Mouse (Mus musculus) kidney, adult 2 months (tissue): ENCODE measurements around the gene Arhgap10. TPM values are rescaled to one million over a fixed set of nuclear protein-coding genes. Genes with fewer than 3 reads are reported as not detected.

Experiments used
- DNase-seq: peaks from one replicate; pipeline ENCODE4 v3.0.0; 2021
- H3K27ac ChIP-seq: fragments of 200-500 bp; 2 replicates; pipeline ENCODE4 v1.5.1; 2012; ENCODE audit warnings: low read depth, low read length, control low read depth, inconsistent platforms; ENCODE audit not compliant: insufficient read depth
- H3K27me3 ChIP-seq: fragments of 200-500 bp; replicated peaks from 2 replicates; pipeline ENCODE4 v1.6.1; 2012; ENCODE audit warnings: mild to moderate bottlenecking, moderate library complexity, low read length, inconsistent platforms; ENCODE audit not compliant: control insufficient read depth, insufficient read depth
- H3K36me3 ChIP-seq: fragments of 200-500 bp; 2 replicates; pipeline ENCODE4 v1.6.1; 2012; ENCODE audit warnings: mild to moderate bottlenecking, moderate library complexity, low read length, inconsistent platforms; ENCODE audit not compliant: control insufficient read depth, insufficient read depth
- H3K4me1 ChIP-seq: fragments of 200-500 bp; 2 replicates; pipeline ENCODE4 v1.6.1; 2011; ENCODE audit warnings: low read length; ENCODE audit not compliant: control insufficient read depth, insufficient read depth
- H3K4me3 ChIP-seq: fragments of 200-500 bp; 2 replicates; pipeline ENCODE4 v1.5.1; 2011; ENCODE audit warnings: mild to moderate bottlenecking, low read depth, low read length, control low read depth; ENCODE audit not compliant: insufficient read depth
- CTCF ChIP-seq: fragments of 200-500 bp; conservative IDR thresholded peaks from 2 replicates; pipeline ENCODE4 v1.5.1; 2011; ENCODE audit warnings: low read depth, mild to moderate bottlenecking, control low read depth, low read length, moderate library complexity, mixed read lengths; ENCODE audit not compliant: insufficient read depth, insufficient read length
- POLR2A ChIP-seq: fragments of 200-500 bp; IDR thresholded peaks from one replicate; pipeline ENCODE4 v1.6.1; 2011; ENCODE audit warnings: low read depth, low read length, control low read depth
- WGBS: fragments of 180-500 bp; shearing (Covaris S2); methylation state at CpG from one replicate; pipeline ENCODE4 v1.1.7; 2018; 5-methylcytosine and 5-hydroxymethylcytosine counted together
- polyA plus RNA-seq: library from polyadenylated mRNA; depleted of rRNA; stranded (reverse); fragments of >200 nt; gene quantifications from 2 replicates; pipeline ENCODE4 v1.2.3, GENCODE M21; 2012

Gene Arhgap10
- polyA plus RNA-seq, 1 experiment, result 28.0 TPM

DNA sequence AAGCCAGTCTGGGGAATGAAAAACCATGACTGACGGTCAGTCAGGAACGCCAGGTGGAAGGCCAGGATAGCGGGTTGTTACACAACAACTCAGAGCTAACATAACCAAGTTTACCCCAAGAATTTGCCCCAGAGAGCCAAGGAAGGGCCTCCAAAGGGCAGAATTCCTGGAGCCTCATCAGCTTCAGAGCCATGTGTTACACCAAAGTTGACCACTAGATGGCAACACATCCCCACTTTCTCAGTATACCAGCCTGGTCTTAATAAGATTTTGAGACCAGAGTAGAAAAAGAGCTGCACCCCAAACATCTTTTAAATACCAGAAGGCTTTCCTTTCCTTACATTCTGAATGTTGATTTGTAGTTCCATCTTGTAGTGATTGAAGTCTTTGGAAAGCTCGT is 98.0 kb downstream of the Arhgap10 start:
- WGBS, result 45% methylated on average over 4 of the region's 4 CpGs
- Histone ChIP-seq H3K27ac (no peak overlapping the region), H3K4me3 (no peak overlapping the region), H3K36me3 (no peaks in the 10 kb centered on the region), H3K27me3 (no peaks in the 10 kb centered on the region), H3K4me1 (peaks cover 11% of the 10 kb centered on the region)
- peak; percentile 82 for DNase-seq
- TF ChIP-seq POLR2A (no peak), CTCF (peak; percentile 58)

DNA sequence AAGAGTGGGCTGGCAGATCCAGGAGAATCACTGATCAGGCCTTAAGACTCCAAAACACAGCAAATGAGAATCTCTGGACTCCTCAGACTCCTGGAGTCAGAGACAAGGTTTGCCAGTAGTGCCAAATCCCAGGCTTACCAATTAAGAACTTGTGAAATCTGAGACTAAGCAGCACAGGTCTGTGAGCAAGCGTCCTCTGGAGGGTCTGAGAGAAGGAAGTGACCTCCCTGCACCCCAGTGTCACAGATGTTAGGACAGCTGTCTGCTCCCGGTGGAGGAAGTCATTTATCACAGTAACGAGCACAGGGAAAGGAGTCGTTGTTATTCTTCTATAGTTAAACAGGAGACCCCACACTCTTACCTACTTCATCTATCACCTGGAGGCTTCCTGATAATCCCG is 101.0 kb downstream of the Arhgap10 start:
- Histone ChIP-seq H3K27ac (no peak overlapping the region), H3K27me3 (no peaks in the 10 kb centered on the region), H3K36me3 (no peaks in the 10 kb centered on the region), H3K4me1 (peaks cover under 1% of the 10 kb centered on the region; the same call in 1 of the 2 replicates), H3K4me3 (no peak overlapping the region)
- TF ChIP-seq CTCF (no peak), POLR2A (no peak)
- DNase-seq, result peak; percentile 37
- WGBS, result 42% methylated on average over 5 of the region's 5 CpGs

DNA sequence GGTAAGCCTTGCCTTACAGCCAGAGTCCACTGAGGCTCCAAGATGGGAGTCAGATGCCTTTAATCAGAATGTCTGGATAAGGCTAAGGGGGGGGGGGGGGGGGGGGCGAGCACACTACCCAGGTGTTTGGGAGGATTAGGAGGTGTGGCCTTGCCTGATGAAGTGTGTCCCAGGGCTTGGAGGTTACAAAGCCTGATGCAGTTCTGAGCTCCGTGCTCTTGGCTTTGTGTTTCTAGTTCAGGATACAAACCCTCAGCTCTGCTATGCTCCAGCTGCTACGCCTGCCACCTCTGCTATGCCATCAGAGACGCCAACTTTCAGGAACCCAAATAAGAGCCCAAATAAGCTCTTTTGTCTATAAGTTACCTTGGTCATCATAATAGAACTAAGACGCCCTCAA is 101.7 kb downstream of the Arhgap10 start:
- H3K4me3 ChIP-seq, result no peak overlapping the region
- no peaks in the 10 kb centered on the region for H3K27me3 ChIP-seq
- H3K36me3 ChIP-seq, result no peaks in the 10 kb centered on the region
- H3K4me1 ChIP-seq, result no peaks in the 10 kb centered on the region
- H3K27ac ChIP-seq, result no peak overlapping the region
- no peak for DNase-seq
- 65% methylated on average over 4 of the region's 5 CpGs for WGBS
- TF ChIP-seq POLR2A (no peak), CTCF (no peak)

DNA sequence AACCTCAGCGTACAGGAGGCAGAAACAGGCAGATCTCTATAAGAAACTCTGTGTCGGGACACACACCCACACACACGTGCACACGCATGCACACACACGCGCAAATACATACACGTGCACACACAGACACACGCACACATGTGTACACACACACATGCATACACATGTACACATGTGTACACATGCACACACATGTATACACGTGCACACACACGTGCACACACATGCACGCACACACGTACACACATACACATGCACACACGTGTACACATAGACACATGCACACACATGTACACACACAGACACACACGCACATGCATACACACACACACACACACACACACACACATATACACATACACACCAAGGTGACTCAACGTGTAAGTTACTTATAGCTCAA is 106.5 kb downstream of the Arhgap10 start:
- TF ChIP-seq POLR2A, result no peak
- TF ChIP-seq CTCF, result no peak

DNA sequence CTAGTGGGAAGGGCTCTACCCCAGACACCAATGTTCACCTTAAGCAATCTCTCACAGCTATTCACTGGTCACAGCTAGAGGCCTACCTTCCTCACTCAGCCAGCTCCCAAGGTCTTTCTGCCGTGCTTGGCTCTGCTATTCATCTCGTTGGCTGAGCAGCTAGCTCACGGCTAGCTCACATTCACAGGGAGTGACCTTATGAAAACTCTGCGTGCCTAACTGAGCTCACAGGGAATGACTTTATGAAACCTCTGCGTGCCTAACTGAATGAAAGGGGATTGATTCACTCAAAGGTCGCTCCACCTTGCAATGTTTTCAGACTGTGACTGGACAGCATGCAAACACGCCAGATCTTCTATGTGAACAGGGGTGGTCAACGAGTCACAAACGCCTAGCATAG is 107.4 kb downstream of the Arhgap10 start:
- WGBS, result 73% methylated on average over 9 of the region's 9 CpGs
- no peaks in the 10 kb centered on the region for H3K4me1 ChIP-seq
- no peak overlapping the region for H3K27ac ChIP-seq
- no peak overlapping the region for H3K4me3 ChIP-seq
- no peaks in the 10 kb centered on the region for H3K27me3 ChIP-seq
- DNase-seq, result no peak
- TF ChIP-seq CTCF, result no peak
- no peak for TF ChIP-seq POLR2A
- peaks cover 1% of the 10 kb centered on the region; the same call in 1 of the 2 replicates for H3K36me3 ChIP-seq

More for the DNA sequence above, 106.5 kb downstream of the Arhgap10 start:
- DNase-seq, result no peak
- Histone ChIP-seq H3K4me1 (no peaks in the 10 kb centered on the region), H3K27ac (no peak overlapping the region), H3K27me3 (no peaks in the 10 kb centered on the region), H3K36me3 (peaks cover 1% of the 10 kb centered on the region; the same call in 1 of the 2 replicates), H3K4me3 (no peak overlapping the region)
- 98% methylated on average over 15 of the region's 15 CpGs for WGBS

- TF ChIP-seq POLR2A (no peak), CTCF (no peak)
- no peak for DNase-seq
- H3K4me3 ChIP-seq, result no peak overlapping the region
- H3K27ac ChIP-seq, result no peak overlapping the region
- 88% methylated on average over 19 of the region's 19 CpGs for WGBS
- H3K4me1 ChIP-seq, result no peaks in the 10 kb centered on the region
- H3K27me3 ChIP-seq, result no peaks in the 10 kb centered on the region
- peaks cover 1% of the 10 kb centered on the region; the same call in 1 of the 2 replicates for H3K36me3 ChIP-seq
These were observed 109.1 kb downstream of the Arhgap10 start for GRCm38 (mm10) chr8:77408527-77409215.

DNA sequence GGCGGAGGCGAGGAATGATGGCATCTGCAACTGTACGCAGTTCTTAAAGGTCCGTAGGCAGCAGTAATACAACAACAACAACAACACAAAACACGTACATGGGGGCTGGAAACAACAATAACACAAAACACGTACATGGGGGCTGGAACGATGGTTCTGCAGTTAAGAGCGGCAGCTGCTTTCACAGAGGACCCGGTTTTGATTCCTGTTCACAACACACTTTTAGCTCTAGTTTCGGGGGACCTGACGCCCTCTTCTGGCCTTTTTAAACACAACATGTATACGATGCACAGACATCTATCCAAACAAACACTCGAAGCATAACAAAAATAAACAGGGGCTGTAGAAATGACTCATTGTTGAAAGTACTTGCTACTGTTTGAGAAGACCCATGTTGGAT is 110.9 kb downstream of the Arhgap10 start:
- 90% methylated on average over 13 of the region's 13 CpGs for WGBS
- no peak overlapping the region for H3K27ac ChIP-seq
- no peak for DNase-seq
- H3K4me3 ChIP-seq, result no peak overlapping the region
- TF ChIP-seq POLR2A, result no peak
- no peak for TF ChIP-seq CTCF
- H3K27me3 ChIP-seq, result no peaks in the 10 kb centered on the region
- peaks cover 1% of the 10 kb centered on the region; the same call in 1 of the 2 replicates for H3K36me3 ChIP-seq
- no peaks in the 10 kb centered on the region for H3K4me1 ChIP-seq
